Mouse (Mus musculus): ENCODE measurements around the gene Mtus2.

DNA sequence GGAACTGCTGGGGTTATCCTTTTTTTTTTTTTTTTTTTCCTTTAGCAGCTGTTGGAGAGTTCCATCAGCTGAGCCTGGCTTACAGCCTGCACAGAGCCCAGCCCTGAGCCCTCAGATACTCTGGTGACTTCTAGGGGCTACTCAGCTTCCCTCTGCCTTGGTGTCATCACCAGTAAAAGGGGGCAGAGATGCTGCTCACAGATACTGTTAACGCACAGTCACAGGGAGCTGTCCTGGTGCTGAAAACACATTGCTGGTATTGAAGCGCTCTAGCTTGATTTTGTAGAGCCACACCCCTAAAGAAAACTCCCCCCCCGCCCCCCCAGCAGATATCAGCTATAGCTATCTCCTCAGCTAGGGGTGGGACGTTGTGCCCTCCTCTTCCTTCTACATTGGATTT is 112.8 kb downstream of the Mtus2 start:
- no peak for TF ChIP-seq CTCF (IDR thresholded peaks at IDR 0.05; ENCODE audit: extremely low read depth, insufficient read depth, low read length)
- no peak for TF ChIP-seq POLR2A (IDR thresholded peaks at IDR 0.05; ENCODE audit: extremely low read depth, insufficient read depth, low read length)

Data from cortical plate, adult 2 months (tissue).